Mouse (Mus musculus) heart, postnatal 0 days (tissue): ENCODE measurements at regions not wholly inside any gene's neighbourhood (a gene's known extent, or its start where the extent isn't known, plus 50 kb on each side); places are given as distances from the start of the nearest gene placed in this dataset.

ENCODE experiments used
- ATAC-seq: fragments of 200-750 bp; cut with Nextera tagmentation; 2 replicates; pipeline ENCODE4 v1.8.0; 2017; ENCODE audit warnings: low read depth, moderate number of reproducible peaks, moderate library complexity; ENCODE audit not compliant: insufficient read depth
- DNase-seq: peaks from one replicate; pipeline ENCODE4 v3.0.0-alpha.2; 2016; ENCODE audit warnings: low spot score
- H3K27ac ChIP-seq: fragments of 300-500 bp; sonication (generic); 2 replicates; pipeline ENCODE4 v1.5.1; 2014; ENCODE audit warnings: low read depth, mild to moderate bottlenecking
- H3K27me3 ChIP-seq: fragments of 300-500 bp; sonication (generic); 2 replicates; pipeline ENCODE4 v1.6.1; 2014; ENCODE audit warnings: low read length, mixed read lengths; ENCODE audit not compliant: control insufficient read depth, insufficient read depth
- H3K36me3 ChIP-seq: fragments of 300-500 bp; sonication (generic); replicated peaks from 2 replicates; pipeline ENCODE4 v1.6.1; 2014; ENCODE audit warnings: low read length, mixed read lengths; ENCODE audit not compliant: control insufficient read depth, insufficient read depth
- H3K4me1 ChIP-seq: fragments of 300-500 bp; sonication (generic); 2 replicates; pipeline ENCODE4 v1.6.1; 2014; ENCODE audit warnings: antibody characterized with exemption; ENCODE audit not compliant: control insufficient read depth, insufficient read depth
- H3K4me2 ChIP-seq: fragments of 300-500 bp; sonication (generic); 2 replicates; pipeline ENCODE4 v1.6.1; 2014; ENCODE audit warnings: low read depth, mild to moderate bottlenecking, low read length, moderate library complexity
- H3K4me3 ChIP-seq: fragments of 300-500 bp; sonication (generic); 2 replicates; pipeline ENCODE4 v1.5.1; 2014; ENCODE audit warnings: low read depth, low read length
- H3K9ac ChIP-seq: fragments of 300-500 bp; sonication (generic); replicated peaks from 2 replicates; pipeline ENCODE4 v1.6.1; 2014; ENCODE audit warnings: low read depth, low read length, mixed read lengths
- H3K9me3 ChIP-seq: fragments of 300-500 bp; sonication (generic); replicated peaks from 2 replicates; pipeline ENCODE4 v1.6.1; 2016; ENCODE audit warnings: low read length; ENCODE audit not compliant: control insufficient read depth
- CTCF ChIP-seq: IDR thresholded peaks from 2 replicates; pipeline ENCODE4 v1.5.1; 2016; ENCODE audit warnings: antibody characterized with exemption, control low read depth, low read depth
- EP300 ChIP-seq: IDR thresholded peaks from 2 replicates; pipeline ENCODE4 v1.6.1; 2016; ENCODE audit warnings: antibody characterized with exemption, low read depth
- WGBS: fragments of 180-500 bp; shearing (Covaris S2); extraction: QIAGEN DNeasy Blood & Tissue Kit; methylation state at CpG from one replicate; pipeline ENCODE4 v1.1.7; 2014; 5-methylcytosine and 5-hydroxymethylcytosine counted together

DNA sequence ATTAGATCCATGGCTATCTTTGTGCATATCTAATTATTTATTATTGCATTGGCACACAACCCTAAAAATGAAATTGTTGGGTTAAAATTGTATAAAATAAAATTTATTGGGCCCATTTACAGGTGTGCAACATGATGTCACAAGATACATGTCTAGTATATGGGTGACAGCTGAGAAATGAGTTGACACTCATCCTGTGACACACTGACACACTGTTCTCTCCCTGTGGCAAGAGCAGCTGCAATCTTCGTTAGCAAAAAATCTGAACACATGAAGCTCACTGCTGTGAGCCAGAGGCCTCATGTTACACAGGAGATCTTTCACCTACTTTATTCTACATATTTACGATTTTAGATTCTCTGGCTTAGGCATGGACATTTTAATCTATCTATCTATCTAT is 170.6 kb downstream of the Mex3b start:
- Histone ChIP-seq H3K27ac (no peak overlapping the region), H3K9me3 (no peaks in the 10 kb centered on the region), H3K4me1 (no peaks in the 10 kb centered on the region; the same call in 1 of the 2 replicates), H3K9ac (no peak overlapping the region), H3K4me3 (no peak overlapping the region), H3K36me3 (no peaks in the 10 kb centered on the region), H3K27me3 (no peaks in the 10 kb centered on the region), H3K4me2 (no peak overlapping the region)
- ATAC-seq = no peak
- WGBS = 78% methylated on average over 2 of the region's 2 CpGs
- no peak for TF ChIP-seq CTCF
- no peak for TF ChIP-seq EP300
- no peak for DNase-seq

DNA sequence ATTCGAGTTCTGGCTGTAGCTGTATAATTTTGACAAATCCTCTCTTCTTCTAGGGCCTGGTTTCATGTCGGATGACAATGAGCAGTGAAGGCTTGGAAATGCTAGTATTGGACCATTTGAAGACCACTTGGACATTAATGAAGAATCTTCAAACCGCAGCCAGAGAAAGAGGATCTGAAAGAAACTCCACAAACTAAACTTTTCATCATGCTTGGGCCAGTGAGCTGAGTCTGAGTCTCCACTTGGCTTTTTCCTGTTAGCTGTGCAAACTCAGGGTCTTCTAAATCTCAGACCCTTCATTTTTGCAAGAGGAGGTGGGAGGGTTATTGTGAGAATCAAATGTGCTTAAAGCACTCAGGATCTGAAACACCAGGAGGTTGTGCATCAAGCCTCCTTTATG is 176.6 kb downstream of the Mex3b start:
- Histone ChIP-seq H3K4me2 (no peak overlapping the region), H3K9me3 (no peaks in the 10 kb centered on the region), H3K27me3 (no peaks in the 10 kb centered on the region), H3K36me3 (no peaks in the 10 kb centered on the region), H3K9ac (no peak overlapping the region), H3K4me1 (no peaks in the 10 kb centered on the region), H3K27ac (no peak overlapping the region), H3K4me3 (no peak overlapping the region)
- TF ChIP-seq CTCF (no peak), EP300 (no peak)
- 84% methylated on average over 3 of the region's 3 CpGs for WGBS
- ATAC-seq (no peak), DNase-seq (no peak)

- Histone ChIP-seq H3K9me3 (no peaks in the 10 kb centered on the region), H3K4me1 (no peaks in the 10 kb centered on the region), H3K27ac (no peak overlapping the region), H3K36me3 (no peaks in the 10 kb centered on the region), H3K4me2 (no peak overlapping the region), H3K27me3 (no peaks in the 10 kb centered on the region), H3K4me3 (no peak overlapping the region), H3K9ac (no peak overlapping the region)
- ATAC-seq (no peak), DNase-seq (no peak)
- WGBS = 90% methylated on average over 3 of the region's 3 CpGs
- no peak for TF ChIP-seq CTCF
Measured at GRCm38 (mm10) chr7:83045266-83045665, 178.1 kb downstream of the Mex3b start.

DNA sequence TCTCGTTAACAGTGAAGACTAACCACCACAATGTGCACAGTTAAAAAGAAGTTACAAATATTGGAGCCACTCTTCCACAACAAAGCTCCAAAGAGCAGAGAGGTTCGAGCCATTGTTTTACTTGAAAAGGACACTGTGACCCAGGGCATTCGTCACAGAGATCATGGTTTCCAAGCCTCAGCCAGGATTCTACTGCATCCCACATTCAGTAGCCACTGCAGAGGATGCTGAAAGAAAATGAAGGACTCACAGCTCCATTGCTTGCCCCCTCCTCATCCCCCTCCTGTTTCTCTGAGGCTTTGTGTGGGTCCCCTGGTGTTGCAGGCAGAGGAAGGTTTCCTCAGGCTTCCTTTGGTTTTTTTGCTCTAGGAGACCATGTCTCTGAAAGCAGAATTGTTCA is 182.9 kb downstream of the Mex3b start:
- TF ChIP-seq CTCF (no peak), EP300 (no peak)
- no peak overlapping the region for H3K9ac ChIP-seq
- no peaks in the 10 kb centered on the region for H3K36me3 ChIP-seq
- 53% methylated on average over 3 of the region's 3 CpGs for WGBS
- DNase-seq = no peak
- H3K4me1 ChIP-seq = no peaks in the 10 kb centered on the region
- no peak overlapping the region for H3K4me3 ChIP-seq
- H3K27ac ChIP-seq = no peak overlapping the region
- no peaks in the 10 kb centered on the region for H3K27me3 ChIP-seq
- ATAC-seq = no peak
- H3K9me3 ChIP-seq = no peaks in the 10 kb centered on the region
- H3K4me2 ChIP-seq = no peak overlapping the region

DNA sequence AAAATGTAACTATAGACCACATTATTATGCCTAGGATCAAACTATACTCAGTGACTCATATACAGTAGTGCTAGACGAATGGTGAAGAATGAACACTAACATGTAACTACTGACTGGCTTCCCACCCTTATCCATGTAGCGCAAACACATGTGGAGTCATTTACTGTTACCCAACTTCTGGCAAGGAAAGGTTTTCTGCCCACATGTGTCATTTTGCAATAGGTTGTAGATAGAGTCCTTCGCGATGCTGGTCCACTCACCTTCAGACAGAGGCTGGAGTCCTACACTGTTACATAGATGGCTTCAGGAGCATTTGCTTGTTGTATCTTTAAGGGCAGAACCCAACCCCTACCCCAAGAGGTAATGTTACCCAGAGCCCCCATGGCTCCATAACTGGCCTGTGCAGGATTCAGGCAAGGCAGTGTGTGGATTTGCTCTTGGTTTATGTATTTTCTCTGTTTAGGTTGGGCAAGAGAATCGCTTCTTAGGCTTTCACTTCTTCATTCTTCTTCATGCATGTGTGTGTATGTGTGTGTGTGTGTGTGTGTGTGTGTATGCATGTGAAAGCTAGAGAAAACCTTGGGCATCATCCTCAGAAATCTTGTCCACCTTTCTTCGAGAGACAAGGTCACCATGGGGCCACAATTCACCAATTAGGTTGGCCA is 183.8 kb downstream of the Mex3b start:
- WGBS = 90% methylated on average over 6 of the region's 6 CpGs
- Histone ChIP-seq H3K27ac (no peak overlapping the region), H3K4me1 (no peaks in the 10 kb centered on the region), H3K9ac (no peak overlapping the region), H3K4me3 (no peak overlapping the region), H3K36me3 (no peaks in the 10 kb centered on the region), H3K9me3 (no peaks in the 10 kb centered on the region), H3K27me3 (no peaks in the 10 kb centered on the region), H3K4me2 (no peak overlapping the region)
- DNase-seq (no peak), ATAC-seq (no peak)
- TF ChIP-seq EP300 = no peak
